Mouse (Mus musculus): ENCODE measurements around the gene Rpusd3.
A peak's percentile ranks its signal among the peaks of the same experiment; 100 is the strongest.

DNA sequence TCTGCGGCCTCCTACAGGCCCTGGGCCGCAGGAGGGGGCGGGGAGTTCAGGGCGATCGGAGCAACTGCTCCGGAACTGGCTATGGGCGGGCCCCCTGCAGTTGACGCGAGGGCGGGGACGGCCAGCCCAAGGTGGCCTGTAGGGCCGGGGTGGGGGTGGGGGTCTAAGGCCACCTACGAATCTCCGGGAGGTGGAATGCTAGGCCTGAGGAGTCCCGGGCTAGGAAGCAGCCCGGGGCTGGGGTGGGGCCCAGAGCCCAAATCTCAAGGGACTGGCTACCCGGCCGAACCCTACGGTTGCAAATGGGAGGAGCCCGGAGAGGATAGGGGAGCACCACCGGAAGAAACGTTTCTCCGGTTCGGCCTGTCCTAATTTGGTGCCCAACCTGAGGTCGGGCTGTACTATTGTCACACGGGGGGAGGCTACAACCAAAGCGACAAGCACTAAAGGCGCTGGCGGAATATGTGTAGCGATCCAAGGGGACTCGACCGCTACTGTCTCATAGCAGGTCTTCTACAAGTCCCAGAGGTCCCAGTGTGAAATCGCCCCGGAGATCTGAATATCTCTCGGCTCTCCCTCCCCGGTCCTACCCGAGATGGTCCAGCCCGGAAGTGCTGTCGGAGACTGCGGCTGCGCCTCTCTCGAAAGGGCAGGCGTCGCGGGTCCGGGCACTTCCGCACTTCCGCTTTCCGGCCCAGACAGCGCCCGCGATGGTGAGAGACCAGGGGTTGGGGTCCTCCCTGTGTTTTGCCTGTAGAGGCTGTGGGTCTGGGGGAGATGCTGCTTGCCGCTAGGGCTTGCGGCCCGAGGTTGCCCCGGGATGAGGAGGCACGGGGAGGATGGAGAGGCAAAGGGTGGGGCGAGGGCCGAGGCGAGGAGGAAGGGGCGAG lies 41.4 kb downstream of the Rpusd3 start, which contains the start of the genes Tada3 and Arpc4:
- TF ChIP-seq POLR2A (IDR thresholded peaks at IDR 0.05; ENCODE audit: extremely low read depth, insufficient read depth, low read length) (peak; percentile 70), CTCF (IDR thresholded peaks at IDR 0.05; ENCODE audit: extremely low read depth, insufficient read depth, low read length) (no peak)

Data from cortical plate, adult 2 months (tissue).